Mouse (Mus musculus) lung, adult 2 months (tissue): ENCODE data around the gene Rps2.

Experiments
- CTCF ChIP-seq: fragments of 200-500 bp; IDR thresholded peaks from 2 replicates; pipeline ENCODE4 v1.5.1; 2011; ENCODE audit warnings: mild to moderate bottlenecking, low read length, control low read depth; ENCODE audit not compliant: insufficient read depth
- POLR2A ChIP-seq: fragments of 200-500 bp; IDR thresholded peaks from 2 replicates; pipeline ENCODE4 v1.6.1; 2011; ENCODE audit warnings: low read depth, mild to moderate bottlenecking, control low read depth, low read length, borderline replicate concordance; ENCODE audit errors: extremely low read depth

DNA sequence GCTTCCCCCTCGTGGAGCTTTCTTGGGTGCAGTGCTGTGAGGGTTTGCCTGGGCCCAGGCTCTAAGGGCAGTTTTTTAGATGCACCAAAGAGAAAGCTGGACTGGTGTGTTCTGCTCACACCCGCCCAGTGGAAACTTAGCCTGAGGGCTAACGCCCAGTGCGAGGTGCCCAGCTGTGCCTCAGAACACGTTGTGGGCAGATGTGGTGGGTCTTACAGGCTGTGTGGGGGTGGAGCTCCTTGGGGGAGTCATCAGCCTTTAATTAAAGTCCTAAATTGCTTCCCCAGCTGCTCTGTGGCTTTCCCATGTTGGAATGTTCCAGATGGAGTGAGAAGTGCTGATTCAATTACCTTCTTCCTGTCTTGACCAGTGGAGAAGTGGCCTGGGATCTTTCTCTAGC, 43.2 kb downstream of the Rps2 start:
- no peak for TF ChIP-seq POLR2A
- no peak for TF ChIP-seq CTCF
